Mouse (Mus musculus): ENCODE measurements around the gene Acat3. TPM values are rescaled to one million over a fixed set of nuclear protein-coding genes. Genes with fewer than 3 reads are reported as not detected.
"Not testable (repeated sequence)": the region's sequence is repeated elsewhere in the genome, so short reads cannot be mapped to it uniquely, and the experiment has no call there.

Gene Acat3
- total RNA-seq, 2 experiments from 2014 or later: 4.1 to 6.6 TPM

- Histone ChIP-seq H3K27ac (no peak overlapping the region), H3K4me3 (no peak overlapping the region)
- no peak for TF ChIP-seq CTCF (conservative IDR thresholded peaks at IDR 0.05)
- DNase-seq (ENCODE audit: low spot score in 2 of 2): no peak
These were observed 34.0 kb downstream of the Acat3 start for GRCm38 (mm10) chr17:12906436-12906835.

DNA sequence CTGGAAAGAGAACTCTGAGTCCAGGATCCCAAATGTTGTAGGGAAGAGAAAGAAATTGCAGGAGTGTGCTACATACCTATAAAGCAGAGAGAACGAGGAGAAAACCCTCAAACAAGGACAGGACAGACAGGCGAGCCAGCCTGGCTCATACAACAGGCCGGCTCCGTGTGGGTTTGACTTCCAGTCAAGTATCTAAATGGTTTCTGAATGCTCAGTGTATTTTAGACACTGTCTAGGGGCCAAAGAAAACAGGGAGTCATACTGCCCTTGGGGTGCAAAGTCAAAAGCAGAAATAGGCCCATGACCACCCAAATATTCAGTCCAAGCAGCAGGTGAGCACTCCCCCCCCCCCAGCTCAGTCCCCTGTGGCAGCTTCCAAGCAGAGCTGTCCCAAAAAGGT, 34.6 kb downstream of the Acat3 start:
- DNase-seq (ENCODE audit: low spot score in 2 of 2): no peak
- H3K4me3 ChIP-seq: no peak overlapping the region
- TF ChIP-seq CTCF (conservative IDR thresholded peaks at IDR 0.05): no peak
- H3K27ac ChIP-seq: no peak overlapping the region

DNA sequence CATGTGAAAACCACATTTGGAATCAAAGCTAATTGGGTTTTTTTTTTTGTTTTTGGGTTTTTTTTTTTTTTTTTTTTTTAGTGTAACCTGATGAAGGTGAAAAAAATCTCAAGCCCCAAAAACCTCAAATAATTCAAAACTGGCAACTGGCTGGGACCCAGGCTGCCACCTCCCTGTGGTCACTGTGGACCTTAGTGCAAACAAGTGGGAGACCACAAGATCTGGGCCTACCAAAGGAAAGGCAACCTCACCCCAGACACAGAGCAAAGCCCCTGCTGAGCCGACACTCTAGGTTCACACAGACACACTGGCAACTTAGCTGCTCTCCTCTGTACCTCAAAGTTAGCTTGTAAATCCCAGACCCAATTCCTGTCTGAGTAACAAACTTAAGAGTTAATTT, 36.1 kb downstream of the Acat3 start:
- H3K4me3 ChIP-seq: no peak overlapping the region
- DNase-seq (ENCODE audit: low spot score in 2 of 2): no peak
- H3K27ac ChIP-seq: no peak overlapping the region
- no peak for TF ChIP-seq CTCF (conservative IDR thresholded peaks at IDR 0.05)

- no peak for DNase-seq (ENCODE audit: low spot score in 2 of 2)
- H3K27ac ChIP-seq: no peak overlapping the region
- no peak for TF ChIP-seq CTCF (conservative IDR thresholded peaks at IDR 0.05)
- H3K4me3 ChIP-seq: no peak overlapping the region
These were observed 36.7 kb downstream of the Acat3 start for GRCm38 (mm10) chr17:12903372-12904333.

- Histone ChIP-seq H3K4me3 (no peak overlapping the region), H3K27ac (no peak overlapping the region)
- no peak for TF ChIP-seq CTCF (conservative IDR thresholded peaks at IDR 0.05)
- DNase-seq (ENCODE audit: low spot score in 2 of 2): no peak
These were observed 38.1 kb downstream of the Acat3 start for GRCm38 (mm10) chr17:12902291-12902690.

DNA sequence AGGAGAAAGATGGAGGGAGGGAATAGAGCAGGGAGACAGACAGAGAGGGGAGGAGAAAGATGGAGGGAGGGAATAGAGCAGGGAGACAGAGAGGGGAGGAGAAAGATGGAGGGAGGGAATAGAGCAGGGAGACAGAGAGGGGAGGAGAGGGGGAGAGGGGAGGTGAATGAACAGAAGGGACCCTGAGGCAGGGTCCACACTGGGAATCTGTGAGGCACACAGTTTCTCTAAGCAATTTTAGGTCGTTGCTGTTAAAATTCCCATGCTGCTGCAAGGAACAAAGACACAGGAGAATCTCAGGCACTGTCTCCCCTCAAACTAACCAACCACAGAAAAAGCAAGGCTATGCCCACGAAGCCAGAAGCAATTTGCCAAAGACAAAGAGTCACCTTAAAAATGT, 41.8 kb downstream of the Acat3 start:
- H3K27ac ChIP-seq: peak overlapping the region; percentile 52; the same call in 1 of the 2 replicates
- not testable (repeated sequence) for DNase-seq (ENCODE audit: low spot score in 2 of 2); H3K4me3 ChIP-seq

DNA sequence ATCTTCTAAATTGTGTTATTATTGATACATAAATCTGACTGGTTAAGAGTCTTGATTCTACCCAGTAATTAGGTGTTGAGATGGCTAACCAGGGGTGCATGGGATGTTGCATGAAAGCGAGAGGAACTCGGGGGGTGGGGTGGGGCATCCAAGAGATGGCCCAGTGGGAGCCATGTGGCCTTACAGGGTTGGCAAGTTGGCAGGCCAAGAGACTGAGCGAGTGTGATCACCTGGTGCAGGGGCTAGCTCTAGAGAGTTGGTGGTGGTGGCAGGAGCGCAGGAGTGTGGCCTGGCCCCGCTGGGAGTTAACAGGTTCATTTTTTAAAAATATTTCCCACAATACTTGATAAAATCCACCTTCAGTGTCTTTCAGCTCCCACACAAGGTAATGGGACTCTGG, 42.7 kb downstream of the Acat3 start:
- Histone ChIP-seq H3K27ac (no peak overlapping the region), H3K4me3 (no peak overlapping the region)
- no peak for DNase-seq (ENCODE audit: low spot score in 2 of 2)
- TF ChIP-seq CTCF (conservative IDR thresholded peaks at IDR 0.05): no peak

- TF ChIP-seq CTCF (conservative IDR thresholded peaks at IDR 0.05): no peak
- no peak for DNase-seq (ENCODE audit: low spot score in 2 of 2)
- Histone ChIP-seq H3K4me3 (no peak overlapping the region), H3K27ac (no peak overlapping the region)
These were observed 48.4 kb downstream of the Acat3 start for GRCm38 (mm10) chr17:12892033-12892432.

DNA sequence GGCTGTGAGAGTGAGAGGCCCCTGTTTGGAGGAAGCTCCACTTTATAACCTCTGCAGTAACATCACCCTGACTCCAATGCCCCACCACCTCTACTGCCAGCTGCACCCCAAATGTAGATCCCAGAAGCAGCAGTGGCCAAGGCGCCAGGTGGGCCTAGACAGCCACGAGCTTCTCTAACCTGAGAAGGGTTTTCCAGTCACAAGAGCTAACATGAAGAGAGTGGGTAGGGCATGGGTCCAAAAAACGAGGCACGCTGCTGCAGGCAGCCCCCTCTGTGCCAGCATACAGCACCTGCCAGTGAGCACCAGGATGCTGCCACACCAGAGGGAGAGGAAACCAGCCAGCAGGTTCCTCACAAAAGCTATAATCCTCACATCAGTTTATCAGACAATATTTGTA, 49.3 kb downstream of the Acat3 start:
- TF ChIP-seq CTCF (conservative IDR thresholded peaks at IDR 0.05): no peak
- DNase-seq (ENCODE audit: low spot score in 2 of 2): no peak
- Histone ChIP-seq H3K27ac (no peak overlapping the region), H3K4me3 (no peak overlapping the region)

- no peak overlapping the region for H3K27ac ChIP-seq
- H3K4me3 ChIP-seq: no peak overlapping the region
- DNase-seq (ENCODE audit: low spot score in 2 of 2): no peak
- TF ChIP-seq CTCF (conservative IDR thresholded peaks at IDR 0.05): no peak
These were observed 53.2 kb downstream of the Acat3 start for GRCm38 (mm10) chr17:12887021-12887775.

DNA sequence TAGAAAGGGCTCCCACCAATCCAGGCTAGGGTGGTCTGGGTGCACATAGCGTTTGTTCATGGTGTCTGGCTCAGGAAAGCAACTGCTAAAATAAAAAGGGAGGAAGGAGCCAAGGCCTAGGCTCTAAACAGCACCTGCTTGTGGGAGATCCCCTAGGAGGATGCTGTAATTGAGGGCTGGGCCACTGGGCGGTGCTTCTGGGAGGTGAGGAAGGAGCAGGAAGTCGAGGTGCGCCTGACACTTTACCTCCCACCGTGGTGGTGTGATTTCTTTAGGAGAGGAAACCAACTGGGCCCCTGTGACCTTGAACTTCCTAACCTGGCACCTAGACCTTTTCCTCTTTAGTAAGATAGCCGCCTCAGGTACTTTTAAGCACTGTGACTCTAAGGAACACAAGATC, 53.8 kb downstream of the Acat3 start:
- no peak for DNase-seq (ENCODE audit: low spot score in 2 of 2)
- no peak overlapping the region for H3K4me3 ChIP-seq
- no peak for TF ChIP-seq CTCF (conservative IDR thresholded peaks at IDR 0.05)

GRCm38 (mm10) chr17:12881216-12881615, 59.2 kb downstream of the Acat3 start:
- no peak for DNase-seq (ENCODE audit: low spot score in 2 of 2)

More for the DNA sequence above, 53.8 kb downstream of the Acat3 start:
- H3K27ac ChIP-seq: no peak overlapping the region

DNA sequence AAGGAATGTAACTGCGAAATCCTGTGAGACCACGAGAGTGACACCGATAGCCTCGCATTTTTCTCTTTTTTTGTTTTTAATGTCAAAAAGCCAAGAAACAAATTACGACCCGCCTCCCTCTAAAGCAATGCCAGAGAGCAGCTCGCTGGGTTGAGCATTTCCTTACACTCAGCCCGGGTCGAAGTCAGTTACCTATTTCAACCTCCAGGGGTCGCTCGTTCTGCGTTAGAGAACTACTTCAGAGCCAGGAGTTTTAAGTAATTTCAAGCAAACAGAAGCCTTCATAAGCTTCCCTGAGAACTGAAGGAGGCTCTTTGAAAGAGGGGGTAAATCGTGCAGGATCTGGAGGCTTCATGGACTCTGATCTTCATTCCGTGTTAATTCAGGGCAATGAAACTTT, 60.2 kb downstream of the Acat3 start:
- TF ChIP-seq CTCF (conservative IDR thresholded peaks at IDR 0.05): peak; percentile 90
- Histone ChIP-seq H3K27ac (no peak overlapping the region), H3K4me3 (peak overlapping the region; percentile 43)
- DNase-seq (ENCODE audit: low spot score in 2 of 2): peak; percentile 83 to 89

More at GRCm38 (mm10) chr17:12881216-12881615, 59.2 kb downstream of the Acat3 start:
- Histone ChIP-seq H3K27ac (no peak overlapping the region), H3K4me3 (no peak overlapping the region)
- 0 out of 2 replicates have a peak, but pooled peaks have one; percentile 22 for TF ChIP-seq CTCF (conservative IDR thresholded peaks at IDR 0.05)
